Mouse (Mus musculus) right cerebral cortex, postnatal 25 days (tissue): ENCODE measurements at regions not wholly inside any gene's neighbourhood (a gene's known extent, or its start where the extent isn't known, plus 50 kb on each side); places are given as distances from the start of the nearest gene placed in this dataset.

ENCODE experiments used
- DNase-seq: peaks from one replicate; pipeline ENCODE4 v3.0.0; 2022

DNA sequence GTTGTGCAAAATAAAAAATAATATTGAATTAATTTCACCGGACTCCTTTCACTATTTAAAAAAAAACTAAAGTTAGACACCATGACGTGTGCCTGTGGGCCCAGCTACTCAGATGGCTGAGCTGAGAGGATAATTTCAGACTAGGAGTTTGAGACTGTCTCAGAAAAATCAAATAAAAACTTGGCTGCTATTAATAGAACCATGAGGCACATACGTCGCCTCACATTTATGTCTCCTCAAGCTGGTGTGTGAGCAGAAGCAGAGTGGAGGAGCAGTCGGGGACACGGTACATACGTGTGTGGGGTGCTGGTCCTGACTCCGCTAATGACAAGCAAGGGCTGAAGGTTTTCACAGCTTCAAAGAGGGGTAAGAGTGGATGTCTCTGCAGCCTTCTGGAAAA lies 52.8 kb upstream of the Dmrtb1 start:
- no peak for DNase-seq

DNA sequence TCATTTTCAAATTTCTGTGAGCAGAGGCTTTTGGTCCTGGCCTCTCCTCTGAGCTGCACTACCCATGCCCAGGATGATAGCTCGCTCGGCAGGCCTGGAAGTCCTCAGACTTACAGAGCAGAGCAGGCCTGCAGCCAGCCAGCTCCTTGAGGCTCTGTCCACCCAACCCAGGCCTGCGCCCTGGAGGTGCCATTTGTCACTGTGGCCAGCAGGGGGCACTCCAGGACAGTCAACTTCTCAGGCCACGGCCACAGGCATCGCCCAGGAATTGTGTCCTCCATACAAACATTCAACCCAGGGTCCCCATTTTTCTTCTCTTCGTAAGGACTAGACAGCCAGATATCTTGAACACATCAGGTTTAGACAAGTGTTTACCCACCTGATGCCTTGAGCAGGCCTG lies 53.9 kb upstream of the Dmrtb1 start:
- DNase-seq, result peak; percentile 87

DNA sequence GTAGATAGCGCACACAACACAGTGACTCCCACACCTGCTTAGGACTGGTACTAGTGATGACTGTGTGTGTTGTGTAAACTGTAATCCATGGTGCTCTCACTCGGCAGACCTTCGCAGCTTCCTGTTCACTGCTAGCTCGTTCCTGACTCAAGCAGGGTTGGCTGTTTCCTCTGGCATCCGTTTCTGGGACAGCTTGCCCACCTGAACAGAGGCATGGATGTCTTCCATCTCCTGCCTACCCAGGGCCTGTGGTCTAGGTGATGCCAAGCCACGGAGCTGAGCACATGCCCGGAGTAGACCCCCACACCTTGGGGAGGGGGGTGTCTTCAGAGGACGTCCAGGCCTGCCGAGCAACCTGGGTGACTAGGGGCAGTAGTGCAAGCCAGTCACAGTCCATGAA lies 54.7 kb upstream of the Dmrtb1 start:
- DNase-seq, result no peak

DNA sequence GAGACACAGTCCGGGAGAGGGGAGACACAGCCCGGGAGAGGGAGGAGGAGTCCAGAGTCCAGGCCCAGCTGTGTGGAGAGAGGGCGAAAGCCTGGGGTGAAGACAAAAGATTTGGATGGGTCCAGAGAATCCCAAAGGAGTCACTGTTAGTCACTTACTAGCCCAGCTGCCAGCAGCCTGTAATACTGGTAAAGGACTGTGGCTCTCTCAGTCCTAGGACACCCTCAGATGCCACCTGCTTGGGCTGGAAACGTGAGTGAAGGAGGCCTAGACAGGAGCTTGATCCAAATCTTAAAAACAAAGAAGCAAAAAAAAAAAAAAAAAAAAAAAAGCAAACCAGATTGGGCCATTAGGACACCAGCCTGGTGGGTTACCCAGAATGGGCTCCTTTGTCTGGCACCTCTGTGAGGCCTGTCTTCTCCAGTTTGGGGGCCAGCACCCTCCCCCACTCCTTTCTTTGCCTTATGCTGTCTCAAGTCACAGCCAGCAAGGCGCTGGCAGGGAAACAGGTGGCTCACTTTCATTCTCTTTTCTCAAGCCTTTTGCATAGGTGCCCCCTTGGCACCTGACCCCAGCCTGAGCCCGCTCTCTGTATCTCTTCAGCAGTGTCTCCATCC lies 55.9 kb upstream of the Dmrtb1 start:
- no peak for DNase-seq

DNA sequence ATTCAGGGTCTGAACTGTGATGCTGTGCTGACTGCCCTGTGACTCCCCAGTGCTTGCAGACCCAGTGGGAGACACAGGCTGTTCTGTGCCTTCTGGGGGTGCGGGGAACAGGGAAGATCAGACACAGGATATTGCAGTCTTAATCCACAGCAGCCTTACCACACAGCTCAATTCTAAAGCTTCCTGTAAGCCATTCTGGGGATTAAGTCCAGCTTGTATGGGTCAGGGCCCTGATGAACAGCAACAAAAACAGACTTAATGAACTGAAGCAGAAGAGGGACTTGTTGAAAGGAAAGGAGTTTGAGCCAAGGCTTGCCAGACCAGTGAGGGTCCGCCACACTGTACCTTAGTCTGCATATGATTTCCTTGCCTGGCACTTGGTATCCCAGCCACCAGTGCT lies 58.4 kb upstream of the Lrp8 start:
- no peak for DNase-seq

DNA sequence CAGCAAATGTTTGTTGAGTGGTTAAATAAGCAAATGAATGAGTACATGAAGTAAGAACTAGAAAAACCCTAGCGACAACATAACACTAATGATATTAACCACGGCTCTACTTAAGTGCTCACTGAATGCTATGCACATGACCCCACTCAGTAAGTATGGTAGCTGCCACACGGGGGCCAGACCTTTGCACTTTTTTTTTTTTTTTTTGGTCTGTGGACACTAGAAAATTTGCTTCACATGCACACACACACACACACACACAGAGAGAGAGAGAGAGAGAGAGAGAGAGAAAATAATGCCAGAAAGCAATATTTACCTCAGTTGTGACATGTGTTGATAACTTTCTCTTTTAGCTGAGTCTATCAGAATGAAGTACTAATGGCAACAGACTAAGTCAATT lies 55.7 kb upstream of the Lrp8 start:
- DNase-seq, result no peak

DNA sequence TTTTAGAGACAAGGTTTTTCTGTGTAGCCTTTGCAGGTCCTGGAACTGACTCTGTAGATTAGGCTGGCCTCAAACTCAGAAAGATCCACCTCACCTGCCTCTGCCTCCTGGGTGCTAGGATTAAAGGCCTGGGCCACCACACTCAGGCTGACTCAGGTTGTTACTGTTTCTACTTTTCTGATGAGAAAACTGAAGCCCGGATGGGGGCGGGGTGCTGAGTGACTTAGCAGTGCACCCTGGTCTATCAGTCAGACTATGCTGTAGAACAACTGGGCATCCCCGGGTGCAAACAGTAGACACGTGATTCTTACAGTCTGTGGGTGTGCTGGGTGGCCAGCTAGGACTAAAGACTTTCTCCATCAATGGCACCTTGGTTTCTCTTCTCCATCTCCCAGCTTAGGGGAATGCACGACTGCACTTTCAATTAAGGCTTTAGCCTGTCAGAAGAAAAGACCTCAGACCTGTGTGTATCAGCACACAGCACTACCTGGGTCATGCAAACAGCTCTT lies 55.1 kb upstream of the Lrp8 start:
- no peak for DNase-seq

DNA sequence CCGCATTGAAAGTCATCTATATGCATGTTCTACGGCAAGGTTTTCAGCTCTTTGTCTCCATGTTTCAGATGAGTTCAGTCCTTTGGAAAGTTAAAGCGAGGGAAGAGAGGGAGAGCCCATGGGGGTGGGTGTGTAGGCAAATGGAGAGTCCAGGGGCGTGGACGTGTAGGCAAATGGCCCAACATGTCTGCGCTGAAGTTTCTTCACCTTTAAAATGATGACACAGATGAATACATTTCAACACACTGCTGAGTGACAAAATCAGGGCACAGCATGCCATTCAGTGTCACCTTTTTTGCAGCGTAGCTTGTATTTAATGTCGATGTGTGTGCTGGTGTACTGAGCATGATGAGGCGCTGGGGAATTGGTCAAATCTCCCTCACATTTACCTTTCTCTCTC lies 54.6 kb upstream of the Lrp8 start:
- no peak for DNase-seq

DNA sequence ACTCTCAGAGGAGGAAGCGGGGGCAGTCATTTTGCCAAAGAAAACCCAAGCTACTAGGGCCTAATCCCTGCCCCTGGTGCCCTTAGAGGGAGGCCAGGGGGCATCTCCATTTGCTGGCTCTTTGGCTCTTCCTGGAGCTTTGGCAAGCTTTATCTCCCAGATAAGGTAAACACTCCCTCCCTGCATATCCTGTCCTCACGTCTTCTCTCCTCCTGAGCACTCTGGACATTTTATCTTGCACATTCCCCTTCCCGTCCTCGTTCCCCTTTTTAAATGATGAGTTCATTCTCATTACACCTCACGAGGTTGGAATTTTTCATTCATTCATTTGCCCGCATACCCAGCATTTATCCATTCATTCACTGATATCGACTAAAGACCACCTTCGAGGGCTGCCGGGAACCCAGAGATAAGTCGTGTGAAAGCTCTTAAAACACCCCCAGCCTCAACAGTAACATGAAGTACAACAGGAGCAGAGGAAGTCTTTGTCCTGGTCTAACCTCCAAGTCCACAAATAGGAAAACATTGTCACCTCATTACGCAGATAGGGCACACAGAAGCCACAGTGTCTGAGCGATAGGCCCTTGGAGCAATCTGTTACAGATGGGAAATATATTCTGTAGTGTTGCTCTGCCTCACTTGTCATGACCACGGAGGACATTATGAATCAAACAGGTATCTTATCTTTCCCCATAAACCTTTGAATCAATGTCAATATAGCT lies 54.0 kb upstream of the Lrp8 start:
- no peak for DNase-seq

DNA sequence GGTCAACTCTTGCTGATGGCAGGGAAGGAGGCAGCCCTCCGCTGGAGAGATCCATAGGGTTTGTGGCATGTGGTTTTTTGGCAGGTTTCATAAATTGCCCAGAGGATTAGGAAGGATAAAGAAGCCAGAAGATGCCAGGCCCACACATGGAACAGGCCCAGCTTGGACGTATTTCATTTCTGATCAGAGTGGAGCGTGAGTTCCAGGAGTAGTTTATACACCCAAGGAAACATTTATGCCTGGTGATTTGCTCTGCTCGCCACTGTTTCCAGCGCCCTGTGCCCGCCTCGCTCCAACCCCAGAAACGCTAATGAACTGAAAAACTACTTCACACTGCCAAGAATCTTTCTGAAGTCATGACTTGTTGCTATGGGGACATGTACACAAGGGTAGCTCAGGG lies 53.0 kb upstream of the Lrp8 start:
- no peak for DNase-seq

DNA sequence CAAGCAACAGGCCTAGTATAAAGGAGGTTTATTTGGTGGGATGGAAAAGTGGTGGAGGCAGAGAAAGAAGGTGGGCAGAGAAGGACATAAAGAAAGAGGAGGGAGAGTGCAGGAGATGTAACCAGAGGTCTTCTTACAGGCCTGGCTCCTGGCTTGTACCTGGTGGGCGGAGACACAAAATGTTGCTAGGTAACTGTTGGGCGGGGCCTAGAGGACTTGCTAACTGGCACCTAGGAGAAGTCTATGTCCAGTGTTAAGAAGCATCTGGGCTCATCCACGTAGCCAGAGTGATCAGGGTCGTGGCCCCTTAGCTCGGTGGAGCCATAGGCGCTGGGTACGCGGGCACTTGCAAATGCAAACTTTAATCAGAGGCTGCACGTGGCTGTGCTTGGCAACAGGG lies 52.0 kb upstream of the Lrp8 start:
- no peak for DNase-seq
